Mouse (Mus musculus) ES-E14 (cell line): ENCODE results near the gene Padi2. TPM values are rescaled to one million over a fixed set of nuclear protein-coding genes. Genes with fewer than 3 reads are reported as not detected.

Experiments used
- DNase-seq: peaks from one replicate; pipeline ENCODE4 v3.0.0-alpha.2; 2013; ENCODE audit warnings: low read depth, low spot score
- H3K27ac ChIP-seq: 2 replicates; pipeline ENCODE4 v1.5.1; 2012; ENCODE audit warnings: low read depth, mild to moderate bottlenecking, low read length, moderate library complexity, mixed read lengths; ENCODE audit not compliant: poor library complexity, insufficient read depth, severe bottlenecking
- H3K36me3 ChIP-seq: 2 replicates; pipeline ENCODE4 v1.6.1; 2012; ENCODE audit warnings: mild to moderate bottlenecking, low read length, moderate library complexity, mixed read lengths; ENCODE audit not compliant: control insufficient read depth, poor library complexity, insufficient read depth, severe bottlenecking
- H3K4me1 ChIP-seq, 2 experiments: fragments of 150-350 bp in 1 of 2; sonication (generic) in 1 of 2; 2 replicates each; pipeline ENCODE4 v1.6.1; 2012; ENCODE audit warnings: low read length in 2 of 2, mild to moderate bottlenecking in 1 of 2, mixed read lengths in 1 of 2; ENCODE audit not compliant: control insufficient read depth in 2 of 2, insufficient read depth in 2 of 2, poor library complexity in 1 of 2
- H3K4me3 ChIP-seq, 2 experiments: fragments of 150-350 bp in 1 of 2; sonication (generic) in 1 of 2; 2 replicates each; pipeline ENCODE4 v1.5.1; 2012; ENCODE audit warnings: low read length in 2 of 2, low read depth in 1 of 2, mild to moderate bottlenecking in 1 of 2, mixed read lengths in 1 of 2; ENCODE audit not compliant: insufficient read depth in 1 of 2, poor library complexity in 1 of 2, severe bottlenecking in 1 of 2
- H3K9ac ChIP-seq: 2 replicates; pipeline ENCODE4 v1.6.1; 2012; ENCODE audit warnings: low read depth, mild to moderate bottlenecking, low read length, mixed read lengths; ENCODE audit not compliant: poor library complexity, insufficient read depth, severe bottlenecking
- H3K9me3 ChIP-seq: fragments of 150-350 bp; sonication (generic); 2 replicates; pipeline ENCODE4 v1.6.1; 2012; ENCODE audit warnings: low read depth, mild to moderate bottlenecking, low read length; ENCODE audit not compliant: control insufficient read depth, insufficient read depth
- CHD2 ChIP-seq: IDR thresholded peaks from 2 replicates; pipeline ENCODE4 v1.6.1; 2014; ENCODE audit warnings: mild to moderate bottlenecking, low read depth, low read length, inconsistent platforms
- HCFC1 ChIP-seq: IDR thresholded peaks from 2 replicates; pipeline ENCODE4 v1.6.1; 2012; ENCODE audit warnings: low read length, inconsistent platforms, borderline replicate concordance; ENCODE audit not compliant: insufficient read depth
- MAFK ChIP-seq: IDR thresholded peaks from 2 replicates; pipeline ENCODE4 v1.6.1; 2014; ENCODE audit warnings: mild to moderate bottlenecking, low read depth, low read length, inconsistent platforms; ENCODE audit not compliant: insufficient read depth
- ZC3H11A ChIP-seq: IDR thresholded peaks from 2 replicates; pipeline ENCODE4 v1.6.1; 2012; ENCODE audit warnings: low read depth, mild to moderate bottlenecking, inconsistent platforms, low read length, borderline replicate concordance
- ZNF384 ChIP-seq: IDR thresholded peaks from 2 replicates; pipeline ENCODE4 v1.6.1; 2012; ENCODE audit warnings: low read depth, low read length, inconsistent platforms
- in situ Hi-C, 2 experiments: fragments of 600-800 bp; cut with MboI; formaldehyde crosslinking; loops; one replicate each; pipeline ENCODE4 v1.15.1; 2025; ENCODE audit warnings: low sequenced_read_pairs in 2 of 2, inconsistent platforms in 1 of 2; ENCODE audit not compliant: unreplicated experiment in 2 of 2
- total RNA-seq: library from RNA; depleted of rRNA; stranded (reverse); fragments of 300-350 nt; gene quantifications from 2 replicates; pipeline ENCODE4 v1.2.3, GENCODE M21; 2012

The Padi2 gene
- total RNA-seq, 1 experiment = 0.94 TPM

DNA sequence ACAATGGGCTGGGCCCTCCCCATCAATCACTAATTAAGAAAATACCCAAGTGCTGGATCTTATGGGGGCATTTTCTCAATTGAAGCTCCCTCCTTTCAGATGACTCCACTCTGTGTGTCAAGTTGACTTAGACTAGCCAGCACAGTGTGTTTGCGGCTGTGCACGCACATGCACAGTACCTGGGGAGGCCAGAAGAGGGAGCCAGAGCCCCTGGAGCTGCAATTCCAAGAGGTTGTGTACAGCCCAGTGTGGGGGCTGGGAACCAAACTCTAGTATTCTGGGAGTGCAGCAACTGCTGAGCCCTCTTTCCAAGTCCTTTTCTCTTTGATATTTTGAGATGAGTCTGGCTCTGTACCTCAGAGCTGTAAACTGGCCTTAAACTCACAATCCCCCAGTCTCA, 75.5 kb downstream of the Padi2 start:
- H3K9ac ChIP-seq = no peak overlapping the region

GRCm38 (mm10) chr4:140982808-140983207, 76.7 kb downstream of the Padi2 start:
- Histone ChIP-seq H3K27ac (no peak overlapping the region), H3K9ac (no peak overlapping the region), H3K36me3 (peaks cover 11% of the 10 kb centered on the region), H3K9me3 (no peaks in the 10 kb centered on the region), H3K4me1 (peaks cover 2 to 7% of the 10 kb centered on the region in 2 experiments; a peak in 3 of 4 replicates), H3K4me3 (no peak overlapping the region)
- in situ Hi-C loops = no loop called here
- TF ChIP-seq MAFK (no peak), ZC3H11A (no peak), CHD2 (no peak), ZNF384 (no peak), HCFC1 (no peak)
- DNase-seq = no peak

More for the DNA sequence above, 75.5 kb downstream of the Padi2 start:
- peaks cover 0 to 12% of the 10 kb centered on the region in 2 experiments; a peak in 2 of 4 replicates for H3K4me1 ChIP-seq
- H3K36me3 ChIP-seq = peaks cover 14% of the 10 kb centered on the region
- H3K9me3 ChIP-seq = no peaks in the 10 kb centered on the region
- no peak for TF ChIP-seq HCFC1
- TF ChIP-seq CHD2 = no peak
- no peak for TF ChIP-seq ZNF384
- no peak for TF ChIP-seq ZC3H11A
- no peak for TF ChIP-seq MAFK
- no peak for DNase-seq
- in situ Hi-C loops = no loop called here
- no peak overlapping the region for H3K4me3 ChIP-seq
- H3K27ac ChIP-seq = no peak overlapping the region

- Histone ChIP-seq H3K4me1 (peaks cover 2 to 7% of the 10 kb centered on the region in 2 experiments; a peak in 3 of 4 replicates), H3K4me3 (no peak overlapping the region), H3K9me3 (no peaks in the 10 kb centered on the region), H3K27ac (no peak overlapping the region), H3K9ac (no peak overlapping the region), H3K36me3 (peaks cover 11% of the 10 kb centered on the region)
- no peak for DNase-seq
- no peak for TF ChIP-seq MAFK
- TF ChIP-seq HCFC1 = no peak
- TF ChIP-seq ZNF384 = no peak
- no peak for TF ChIP-seq CHD2
- no peak for TF ChIP-seq ZC3H11A
- in situ Hi-C loops = no loop called here
Measured at GRCm38 (mm10) chr4:140983442-140983841, 77.3 kb downstream of the Padi2 start.

DNA sequence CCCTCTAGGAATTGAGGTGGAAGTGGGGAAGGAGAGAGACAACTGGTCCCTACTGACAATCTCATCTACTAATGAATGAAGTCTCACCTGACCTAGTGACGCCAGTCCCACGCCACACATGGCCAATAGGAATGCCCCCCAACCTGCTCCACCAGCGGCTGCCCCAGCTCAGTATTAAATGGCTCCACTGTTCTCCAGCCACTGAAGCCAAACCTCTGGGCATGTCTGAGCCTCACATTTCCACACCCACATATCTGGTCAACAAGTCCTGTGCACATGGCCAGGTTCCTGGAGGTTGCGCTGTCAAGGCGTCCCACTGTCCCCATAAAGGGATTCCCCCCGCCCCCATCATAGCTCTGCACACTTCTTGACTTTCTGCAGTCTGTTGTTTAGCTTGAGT, 78.4 kb downstream of the Padi2 start:
- Histone ChIP-seq H3K4me3 (no peak overlapping the region), H3K9me3 (no peaks in the 10 kb centered on the region), H3K4me1 (peaks cover 2 to 13% of the 10 kb centered on the region in 2 experiments; a peak in 3 of 4 replicates), H3K36me3 (peaks cover 4% of the 10 kb centered on the region; the same call in 1 of the 2 replicates), H3K27ac (no peak overlapping the region), H3K9ac (no peak overlapping the region)
- TF ChIP-seq ZNF384 (no peak), HCFC1 (no peak), ZC3H11A (no peak), MAFK (no peak), CHD2 (no peak)
- in situ Hi-C loops = no loop called here
- DNase-seq = no peak
